Mouse (Mus musculus) left cerebral cortex, adult 2 months (tissue): ENCODE data around the gene Klk4. TPM values are rescaled to one million over a fixed set of nuclear protein-coding genes. Genes with fewer than 3 reads are reported as not detected.

Experiments used
- DNase-seq, 2 experiments: peaks; one replicate each; pipeline ENCODE4 v3.0.0; 2021 to 2022; ENCODE audit warnings: low spot score in 2 of 2, mixed read lengths in 1 of 2; ENCODE audit errors: extremely low spot score in 1 of 2
- H3K27ac ChIP-seq: fragments of 200-600 bp; 2 replicates; pipeline ENCODE4 v1.8.1; 2022
- H3K4me3 ChIP-seq: fragments of 200-600 bp; 2 replicates; pipeline ENCODE4 v1.8.1; 2022
- CTCF ChIP-seq: fragments of 200-600 bp; IDR thresholded peaks from 2 replicates; pipeline ENCODE4 v1.8.1; 2022; ENCODE audit warnings: antibody characterized with exemption, mild to moderate bottlenecking, moderate library complexity
- intact Hi-C: fragments of 180-260 bp; cut with DNase I; formaldehyde crosslinking; loops from one replicate; pipeline ENCODE4 v1.15.1; 2025
- total RNA-seq, 2 experiments: library from RNA; stranded (reverse); gene quantifications; 2 replicates each; pipeline ENCODE4 v1.2.3; 2021

The Klk4 gene
- total RNA-seq, 2 experiments from 2014 or later, result not detected

DNA sequence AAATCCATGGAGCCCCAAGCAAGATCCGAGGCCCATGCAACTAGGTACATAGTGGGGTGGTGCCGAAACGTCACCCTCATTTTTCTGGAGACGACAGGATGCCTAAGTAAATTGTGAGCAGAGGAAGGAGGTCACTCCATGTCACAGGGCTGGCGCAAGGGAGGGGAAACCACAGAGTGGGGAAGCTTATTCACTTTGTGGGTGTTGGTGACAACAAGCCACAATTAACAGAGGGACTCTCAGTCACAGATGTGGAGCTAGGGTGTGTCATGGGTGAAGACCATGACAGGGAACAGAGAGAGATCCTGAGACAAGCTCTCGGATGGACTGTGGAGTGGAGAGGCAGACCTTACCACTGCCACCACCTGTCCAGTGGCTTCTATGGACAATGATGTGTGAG, 40.1 kb downstream of the Klk4 start:
- DNase-seq, result no peak
- intact Hi-C loops, result no loop called here
- Histone ChIP-seq H3K27ac (no peak overlapping the region), H3K4me3 (no peak overlapping the region)
- no peak for TF ChIP-seq CTCF

GRCm38 (mm10) chr7:43921941-43922340, 41.0 kb downstream of the Klk4 start:
- Histone ChIP-seq H3K27ac (no peak overlapping the region), H3K4me3 (no peak overlapping the region)
- intact Hi-C loops, result no loop called here
- no peak for TF ChIP-seq CTCF
- DNase-seq, result no peak

DNA sequence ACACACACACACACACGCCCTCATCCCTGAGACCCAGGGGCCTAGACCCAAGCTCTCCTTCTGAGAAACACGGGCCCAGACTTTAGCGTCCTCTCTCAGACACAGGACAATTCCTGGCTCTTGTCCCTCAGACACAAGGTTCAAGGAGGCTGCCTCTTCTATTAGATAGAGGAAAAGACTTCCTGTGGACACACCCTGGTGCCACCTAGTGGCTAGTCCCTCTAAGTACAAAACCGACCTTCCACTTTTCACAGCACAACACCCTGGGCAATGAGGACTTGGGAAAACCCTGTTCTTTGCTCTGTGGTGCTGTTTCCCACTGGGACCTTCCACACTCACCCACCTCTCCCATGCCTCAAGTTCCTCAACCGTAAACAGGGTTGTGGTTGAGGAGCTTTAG, 45.0 kb downstream of the Klk4 start:
- no peak overlapping the region for H3K27ac ChIP-seq
- TF ChIP-seq CTCF, result peak; percentile 40
- H3K4me3 ChIP-seq, result no peak overlapping the region
- DNase-seq, result no peak
- intact Hi-C loops, result no loop called here

DNA sequence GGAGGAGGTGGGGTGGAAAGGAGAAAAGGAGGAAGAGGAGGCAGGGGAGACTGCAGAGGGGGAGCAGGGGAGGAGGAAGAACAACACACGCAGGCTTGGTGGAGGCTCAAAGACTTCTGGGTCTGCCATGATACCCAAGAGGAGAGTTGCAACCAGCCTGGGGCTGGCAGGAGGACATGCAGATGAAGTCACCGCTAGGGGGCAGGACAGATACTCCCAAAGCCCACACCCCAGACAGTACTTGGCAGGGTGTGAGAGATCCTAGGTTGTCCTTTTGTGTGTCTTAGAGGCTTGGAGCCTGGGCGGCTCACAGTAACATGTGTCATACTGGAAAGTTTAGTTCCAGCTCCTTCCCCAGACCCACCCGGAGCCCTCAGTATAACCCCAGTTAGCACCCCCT, 47.6 kb downstream of the Klk4 start:
- no peak for DNase-seq
- no peak overlapping the region for H3K4me3 ChIP-seq
- TF ChIP-seq CTCF, result peak; percentile 35
- intact Hi-C loops, result no loop called here
- H3K27ac ChIP-seq, result no peak overlapping the region

DNA sequence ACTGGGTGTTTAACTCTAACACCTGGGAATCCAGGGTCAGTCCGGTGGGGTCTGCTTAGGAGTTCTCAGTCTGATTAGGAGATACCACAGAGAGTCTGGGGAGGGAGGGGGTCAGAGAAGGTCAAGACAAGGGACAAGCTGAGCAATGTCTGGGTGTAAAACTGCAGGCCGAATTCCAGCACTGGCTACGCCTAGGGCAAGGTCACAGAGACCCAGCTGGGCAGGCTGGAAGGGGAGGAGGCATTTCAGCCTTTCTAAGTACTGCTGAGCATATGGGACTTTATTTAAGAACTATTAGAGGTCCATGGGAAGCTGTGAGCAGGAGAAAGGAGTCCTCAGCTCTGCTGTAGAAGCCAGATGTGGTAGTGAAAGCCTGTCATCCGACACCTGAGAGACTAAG, 51.4 kb downstream of the Klk4 start:
- TF ChIP-seq CTCF, result no peak
- H3K4me3 ChIP-seq, result no peak overlapping the region
- no peak overlapping the region for H3K27ac ChIP-seq
- intact Hi-C loops, result loop anchor here (5.0 kb wide), 1 partner anchor 285 kb away; the partner anchor contains the start of gene Klk1b5
- DNase-seq, result no peak

DNA sequence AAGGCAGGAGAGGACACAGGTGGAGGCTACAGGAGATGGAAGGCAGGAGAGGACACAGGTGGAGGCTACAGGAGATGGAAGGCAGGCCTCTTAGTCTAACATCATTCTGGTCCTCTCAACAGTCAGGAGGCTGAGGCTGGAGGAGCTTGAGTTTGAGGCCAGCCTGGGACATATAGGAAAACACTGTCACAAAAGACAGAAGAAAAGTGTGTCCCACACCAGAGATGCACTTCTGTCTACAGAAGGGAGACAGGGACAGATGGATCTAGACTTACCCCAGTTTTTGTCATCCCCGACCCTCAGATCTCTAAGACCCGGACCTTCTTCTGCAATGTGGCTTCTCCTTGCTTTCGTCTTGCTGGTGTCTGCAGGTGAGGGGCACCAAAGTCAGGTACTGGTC, 52.5 kb downstream of the Klk4 start, which contains the start of gene Klk15:
Gene Klk15, plus strand, starts transcription at position 301 of the 400 bp plus-strand sequence.
- no peak for DNase-seq
- TF ChIP-seq CTCF, result no peak
- Histone ChIP-seq H3K27ac (no peak within 1 kb of the TSS), H3K4me3 (no peak within 1 kb of the TSS)
- intact Hi-C loops, result loop anchor here (5.0 kb wide), 1 partner anchor 284 kb away; the partner anchor contains the start of gene Klk1b5

DNA sequence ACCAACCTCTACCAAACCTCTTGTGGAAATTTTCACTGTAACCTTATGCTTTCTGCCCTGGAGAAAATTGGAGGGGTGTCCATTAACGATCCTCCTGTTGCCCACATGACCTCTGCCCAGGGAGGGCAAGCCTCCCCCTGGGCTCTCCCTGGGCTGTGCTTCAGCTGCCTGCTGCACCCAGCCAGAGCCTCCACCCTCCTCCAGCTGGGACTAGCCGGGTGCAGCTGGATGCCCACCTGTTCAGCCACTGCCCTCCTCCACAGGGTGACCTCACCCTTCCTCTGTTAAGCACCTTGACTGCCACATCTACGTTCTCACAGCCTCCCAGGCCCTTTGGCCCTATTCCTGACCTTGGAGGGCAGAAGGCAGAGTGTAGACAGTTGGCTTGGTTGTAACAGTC, 53.8 kb downstream of the Klk4 start:
- DNase-seq, result no peak
- intact Hi-C loops, result loop anchor here (5.0 kb wide), 1 partner anchor 283 kb away; the partner anchor contains the start of gene Klk1b5
- no peak for TF ChIP-seq CTCF
- no peak overlapping the region for H3K27ac ChIP-seq
- H3K4me3 ChIP-seq, result no peak overlapping the region

Other genes starting within 250 kb of the Klk4 start
- not detected for gene Ceacam18, start 246.5 kb upstream of the Klk4 start, total RNA-seq
- 1 to 10 TPM; 1.3 to 1.5 TPM for gene Siglece, start 221.0 kb upstream of the Klk4 start, total RNA-seq
- gene Ctu1, start 209.1 kb upstream of the Klk4 start, total RNA-seq, result 1 to 10 TPM; 8.5 to 8.9 TPM
- gene Klk14, start 190.7 kb upstream of the Klk4 start, total RNA-seq, result not detected
- gene Klk13, start 168.6 kb upstream of the Klk4 start, total RNA-seq, result not detected
- gene Klk12, start 112.3 kb upstream of the Klk4 start, total RNA-seq, result not detected
- gene Klk11, start 106.6 kb upstream of the Klk4 start, total RNA-seq, result not detected
- not detected for gene Klk10, start 100.1 kb upstream of the Klk4 start, total RNA-seq
- gene Klk9, start 89.3 kb upstream of the Klk4 start, total RNA-seq, result not detected
- gene Klk8, start 83.6 kb upstream of the Klk4 start, total RNA-seq, result 1 to 10 TPM; 2.3 to 3.7 TPM
- gene Klk7, start 69.9 kb upstream of the Klk4 start, total RNA-seq, result not detected
- gene Klk6, start 56.7 kb upstream of the Klk4 start, total RNA-seq, result 1 to 10 TPM in 1 of 2 experiments, not detected in 1; 2.0 TPM
- not detected for gene Klk5, start 39.2 kb upstream of the Klk4 start, total RNA-seq
- not detected for gene Klk15, start 52.6 kb downstream of the Klk4 start, total RNA-seq
- gene Klk1b8, start 69.5 kb downstream of the Klk4 start, total RNA-seq, result not detected
- not detected for gene Klk1b1, start 85.6 kb downstream of the Klk4 start, total RNA-seq
- gene Klk1b9, start 94.9 kb downstream of the Klk4 start, total RNA-seq, result not detected
- not detected for gene Klk1b11, start 114.7 kb downstream of the Klk4 start, total RNA-seq
- not detected for gene Klk1b26, start 131.0 kb downstream of the Klk4 start, total RNA-seq
- not detected for gene Klk1b27, start 171.1 kb downstream of the Klk4 start, total RNA-seq
- not detected for gene Klk1b21, start 221.2 kb downstream of the Klk4 start, total RNA-seq
- gene Klk1b22, start 231.5 kb downstream of the Klk4 start, total RNA-seq, result not detected